Mouse (Mus musculus): ENCODE results near the gene Rnf13. TPM values are rescaled to one million over a fixed set of nuclear protein-coding genes. Genes with fewer than 3 reads are reported as not detected.

The Rnf13 gene
- polyA plus RNA-seq (2016; fragmentation: Nextera tagmentation; extraction: Ambion mirVana), result 43.3 and 47.8 TPM in 2 replicates

- H3K36me3 ChIP-seq, result no peaks in the 10 kb centered on the region
- H3K27ac ChIP-seq, result peak within 1 kb of the TSS; percentile 93
- H3K9me3 ChIP-seq, result no peaks in the 10 kb centered on the region
- no peaks in the 10 kb centered on the region for H3K27me3 ChIP-seq (ENCODE audit: insufficient read depth, poor library complexity, severe bottlenecking)
- peak; percentile 97 for DNase-seq (ENCODE audit: low spot score)
- H3K4me1 ChIP-seq (replicated peaks), result peaks cover 24% of the 10 kb centered on the region
- WGBS, result under 1% methylated on average over 59 of the region's 59 CpGs
- peak within 1 kb of the TSS; percentile 85 for H3K4me3 ChIP-seq
Observed at GRCm38 (mm10) chr3:57735511-57736370, at the start of gene Rnf13. TSS of gene Rnf13 (plus strand) at chr3:57736062.

GRCm38 (mm10) chr3:57691772-57692171, 44.1 kb upstream of the Rnf13 start:
- 88% methylated on average over 4 of the region's 4 CpGs for WGBS

DNA sequence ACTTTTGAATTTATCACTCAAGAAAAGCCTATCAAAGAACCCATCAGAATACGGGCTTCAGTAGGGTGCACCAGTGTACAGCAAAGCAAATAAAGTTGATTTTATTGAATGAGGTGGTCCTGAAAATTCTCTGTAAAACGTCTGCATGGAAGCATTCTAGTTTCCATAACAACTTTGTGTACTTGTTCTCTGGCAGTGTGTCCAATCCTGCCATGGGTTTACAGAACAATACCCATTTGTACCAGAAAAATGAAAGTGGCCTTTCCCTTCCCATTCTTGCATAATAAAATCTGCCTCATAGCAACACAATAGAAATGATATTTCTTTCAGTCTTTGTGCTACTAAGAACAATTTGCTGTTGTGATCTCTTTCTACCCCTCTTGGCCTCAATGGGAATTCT, 43.1 kb upstream of the Rnf13 start, which contains the start of gene Ankub1:
Ankub1 (minus strand) TSS at position 81 of the 400 bp plus-strand sequence.
- H3K4me1 ChIP-seq (replicated peaks), result no peaks in the 10 kb centered on the region
- H3K27ac ChIP-seq, result no peak within 1 kb of the TSS
- no peaks in the 10 kb centered on the region for H3K9me3 ChIP-seq
- no peak for DNase-seq (ENCODE audit: low spot score)
- H3K27me3 ChIP-seq (ENCODE audit: insufficient read depth, poor library complexity, severe bottlenecking), result no peaks in the 10 kb centered on the region
- WGBS, result 53% methylated on average over 2 of the region's 2 CpGs
- no peaks in the 10 kb centered on the region for H3K36me3 ChIP-seq
- H3K4me3 ChIP-seq, result no peak within 1 kb of the TSS

More at GRCm38 (mm10) chr3:57691772-57692171, 44.1 kb upstream of the Rnf13 start:
- no peaks in the 10 kb centered on the region for H3K36me3 ChIP-seq
- H3K27me3 ChIP-seq (ENCODE audit: insufficient read depth, poor library complexity, severe bottlenecking), result no peaks in the 10 kb centered on the region
- no peaks in the 10 kb centered on the region for H3K9me3 ChIP-seq
- H3K27ac ChIP-seq, result no peak overlapping the region
- no peak for DNase-seq (ENCODE audit: low spot score)
- H3K4me3 ChIP-seq, result no peak overlapping the region
- H3K4me1 ChIP-seq (replicated peaks), result no peaks in the 10 kb centered on the region

- no peaks in the 10 kb centered on the region for H3K36me3 ChIP-seq
- no peaks in the 10 kb centered on the region for H3K4me1 ChIP-seq (replicated peaks)
- 87% methylated on average over 4 of the region's 4 CpGs for WGBS
Observed at GRCm38 (mm10) chr3:57696249-57696648, 39.6 kb upstream of the Rnf13 start.

GRCm38 (mm10) chr3:57696779-57697178, 39.1 kb upstream of the Rnf13 start:
- Histone ChIP-seq H3K27ac (no peak overlapping the region), H3K4me1 (replicated peaks) (no peaks in the 10 kb centered on the region), H3K27me3 (ENCODE audit: insufficient read depth, poor library complexity, severe bottlenecking) (no peaks in the 10 kb centered on the region), H3K9me3 (no peaks in the 10 kb centered on the region), H3K4me3 (no peak overlapping the region), H3K36me3 (no peaks in the 10 kb centered on the region)
- WGBS, result 94% methylated on average over 9 of the region's 9 CpGs
- DNase-seq (ENCODE audit: low spot score), result no peak

More at GRCm38 (mm10) chr3:57696249-57696648, 39.6 kb upstream of the Rnf13 start:
- Histone ChIP-seq H3K4me3 (no peak overlapping the region), H3K9me3 (no peaks in the 10 kb centered on the region), H3K27me3 (ENCODE audit: insufficient read depth, poor library complexity, severe bottlenecking) (no peaks in the 10 kb centered on the region), H3K27ac (no peak overlapping the region)
- no peak for DNase-seq (ENCODE audit: low spot score)

DNA sequence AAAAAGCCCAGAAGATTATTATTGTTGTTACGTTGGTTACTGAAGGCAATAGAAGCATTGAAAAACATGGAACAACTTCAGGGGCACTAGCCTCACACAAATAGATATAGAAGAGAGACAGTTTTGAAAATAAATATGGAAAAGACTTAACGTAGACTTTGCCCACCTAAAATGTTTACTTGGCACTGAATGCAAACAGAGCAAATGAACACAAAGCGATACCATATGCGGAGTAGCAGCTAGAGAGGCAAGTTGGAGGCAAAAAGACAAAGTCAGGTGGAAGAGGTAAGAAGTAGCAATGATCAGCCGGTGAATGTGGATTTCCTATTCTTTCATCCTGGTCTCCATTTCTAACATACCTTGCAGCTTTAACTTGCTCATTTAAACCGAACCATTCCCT, 21.7 kb upstream of the Rnf13 start:
- DNase-seq (ENCODE audit: low spot score), result no peak
- Histone ChIP-seq H3K9me3 (no peaks in the 10 kb centered on the region), H3K4me1 (replicated peaks) (no peaks in the 10 kb centered on the region), H3K27ac (no peak overlapping the region), H3K27me3 (ENCODE audit: insufficient read depth, poor library complexity, severe bottlenecking) (no peaks in the 10 kb centered on the region), H3K4me3 (no peak overlapping the region), H3K36me3 (no peaks in the 10 kb centered on the region)
- 91% methylated on average over 6 of the region's 6 CpGs for WGBS

- no peak overlapping the region for H3K4me3 ChIP-seq
- H3K27me3 ChIP-seq (ENCODE audit: insufficient read depth, poor library complexity, severe bottlenecking), result no peaks in the 10 kb centered on the region
- no peak for DNase-seq (ENCODE audit: low spot score)
- no peak overlapping the region for H3K27ac ChIP-seq
- H3K9me3 ChIP-seq, result no peaks in the 10 kb centered on the region
- H3K36me3 ChIP-seq, result no peaks in the 10 kb centered on the region
- peaks cover 18% of the 10 kb centered on the region for H3K4me1 ChIP-seq (replicated peaks)
- 85% methylated on average over 5 of the region's 5 CpGs for WGBS
Observed at GRCm38 (mm10) chr3:57732206-57732915, 3.5 kb upstream of the Rnf13 start.

GRCm38 (mm10) chr3:57736419-57737095, 695 bp downstream of the Rnf13 start:
- no peaks in the 10 kb centered on the region for H3K36me3 ChIP-seq
- peak; percentile 5 for DNase-seq (ENCODE audit: low spot score)
- 5% methylated on average over 13 of the region's 13 CpGs for WGBS
- H3K27me3 ChIP-seq (ENCODE audit: insufficient read depth, poor library complexity, severe bottlenecking), result no peaks in the 10 kb centered on the region
- peak overlapping the region; percentile 85 for H3K4me3 ChIP-seq
- no peaks in the 10 kb centered on the region for H3K9me3 ChIP-seq
- H3K27ac ChIP-seq, result peak overlapping the region; percentile 93
- H3K4me1 ChIP-seq (replicated peaks), result peaks cover 24% of the 10 kb centered on the region

GRCm38 (mm10) chr3:57739830-57740229, 4.0 kb downstream of the Rnf13 start:
- no peak overlapping the region for H3K27ac ChIP-seq
- DNase-seq (ENCODE audit: low spot score), result no peak
- WGBS, result 91% methylated on average over 1 of the region's 1 CpGs
- no peaks in the 10 kb centered on the region for H3K36me3 ChIP-seq
- peaks cover 24% of the 10 kb centered on the region for H3K4me1 ChIP-seq (replicated peaks)
- no peaks in the 10 kb centered on the region for H3K9me3 ChIP-seq
- no peaks in the 10 kb centered on the region for H3K27me3 ChIP-seq (ENCODE audit: insufficient read depth, poor library complexity, severe bottlenecking)
- no peak overlapping the region for H3K4me3 ChIP-seq

GRCm38 (mm10) chr3:57748576-57749267, 12.9 kb downstream of the Rnf13 start:
- H3K36me3 ChIP-seq, result no peaks in the 10 kb centered on the region

DNA sequence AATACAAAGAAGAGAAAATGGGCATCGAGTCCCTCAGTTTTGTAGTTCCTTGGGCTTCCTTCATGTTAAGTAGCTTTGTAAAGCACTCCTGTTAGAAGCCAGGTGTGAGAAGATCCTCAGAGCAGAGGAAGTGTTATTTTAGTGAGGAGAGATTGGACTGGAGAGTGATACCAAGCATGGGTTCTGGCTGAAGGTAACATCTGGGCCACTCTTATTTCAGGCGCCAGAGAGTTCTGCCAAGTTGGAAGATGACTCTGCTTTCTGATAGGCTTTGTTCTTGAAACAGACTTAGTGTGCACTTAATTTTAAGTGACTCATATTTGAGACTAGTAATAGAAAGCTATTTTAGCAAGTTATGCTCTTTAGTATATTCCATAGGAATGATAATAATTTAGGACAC, 41.1 kb downstream of the Rnf13 start:
- no peaks in the 10 kb centered on the region for H3K9me3 ChIP-seq
- no peaks in the 10 kb centered on the region for H3K4me1 ChIP-seq (replicated peaks)
- 90% methylated on average over 2 of the region's 2 CpGs for WGBS
- H3K27ac ChIP-seq, result no peak overlapping the region
- 0 out of 2 replicates have a peak, but pooled peaks cover 9% of the 10 kb centered on the region for H3K36me3 ChIP-seq
- no peak overlapping the region for H3K4me3 ChIP-seq
- H3K27me3 ChIP-seq (ENCODE audit: insufficient read depth, poor library complexity, severe bottlenecking), result no peaks in the 10 kb centered on the region
- DNase-seq (ENCODE audit: low spot score), result no peak

More at GRCm38 (mm10) chr3:57748576-57749267, 12.9 kb downstream of the Rnf13 start:
- Histone ChIP-seq H3K9me3 (peaks cover 10% of the 10 kb centered on the region; the same call in 1 of the 2 replicates), H3K27me3 (ENCODE audit: insufficient read depth, poor library complexity, severe bottlenecking) (no peaks in the 10 kb centered on the region), H3K4me1 (replicated peaks) (no peaks in the 10 kb centered on the region), H3K4me3 (no peak overlapping the region), H3K27ac (no peak overlapping the region)
- no peak for DNase-seq (ENCODE audit: low spot score)
- 92% methylated on average over 3 of the region's 3 CpGs for WGBS

GRCm38 (mm10) chr3:57788472-57788871, 52.6 kb downstream of the Rnf13 start:
- Histone ChIP-seq H3K36me3 (no peaks in the 10 kb centered on the region; the same call in 1 of the 2 replicates), H3K4me3 (no peak overlapping the region), H3K27ac (no peak overlapping the region), H3K4me1 (replicated peaks) (peaks cover 4% of the 10 kb centered on the region; the same call in 1 of the 2 replicates), H3K27me3 (ENCODE audit: insufficient read depth, poor library complexity, severe bottlenecking) (no peaks in the 10 kb centered on the region), H3K9me3 (no peaks in the 10 kb centered on the region)
- 85% methylated on average over 4 of the region's 4 CpGs for WGBS
- no peak for DNase-seq (ENCODE audit: low spot score)

Measured in hindbrain, embryonic 10.5 days (tissue).